ENCODE assay signal across 21 mouse cellular contexts in genomic region chr12:9919433-9919832, GRCm38 (mm10).
DNase-seq lines count a peak whose midpoint lies in the region; ATAC-seq and TF ChIP-seq lines count a peak whose summit lies in the region.
"Had no signal": no experiment of that assay in that cellular context is flagged by ENCODE, and none has a peak within 500 bp of the region (broad histone marks: within the 10 kb centered on the region; RNA-seq: fewer than 3 reads in every experiment).

No protein-coding gene starts in this region.

- no peaks in the 10 kb centered on the region for H3K4me1 ChIP-seq in forebrain, embryonic 13.5 days
- H3K4me1 ChIP-seq in forebrain, embryonic 10.5 days: no peaks in the 10 kb centered on the region
- H3K4me1 ChIP-seq: embryonic facial prominence, embryonic 10.5 days; forebrain, embryonic 15.5 days; heart, embryonic 10.5 days; limb, embryonic 10.5 days had no signal

- H3K27ac ChIP-seq in forebrain, embryonic 13.5 days: no peak overlapping the region
- H3K27ac ChIP-seq in forebrain, embryonic 10.5 days: no peak overlapping the region
- no peak overlapping the region for H3K27ac ChIP-seq in left cerebral cortex, adult 2 months
- H3K27ac ChIP-seq: embryonic facial prominence, embryonic 10.5 days; forebrain, embryonic 15.5 days; heart, embryonic 10.5 days; hindbrain, embryonic 14.5 days; layer of hippocampus, adult 2 months; limb, embryonic 10.5 days; stomach, postnatal 0 days had no signal

- no peaks in the 10 kb centered on the region for H3K9me3 ChIP-seq in forebrain, embryonic 13.5 days (replicated peaks)
- peaks cover 5% of the 10 kb centered on the region; the same call in 1 of the 2 replicates for H3K9me3 ChIP-seq in forebrain, embryonic 10.5 days
- H3K9me3 ChIP-seq: forebrain, embryonic 15.5 days; limb, embryonic 10.5 days had no signal

- DNase-seq in forebrain, embryonic 10.5 days (ENCODE audit: extremely low spot score, low spot score): no peak
- DNase-seq in left cerebral cortex, postnatal 4 days: peak; percentile 71
- DNase-seq in left cerebral cortex, adult 2 months (ENCODE audit: extremely low spot score in 1 of 2, low spot score in 2 of 2): no peak
- DNase-seq in cerebellum, adult 11-12 months: peak; percentile 73
- DNase-seq in cerebellum, postnatal 14 days: peak; percentile 83 to 91
- DNase-seq in heart, postnatal 10 days: no peak
- DNase-seq: adrenal gland, postnatal 10 days; liver, postnatal 0 days; lung, postnatal 10 days; thymus, postnatal 25 days had no signal

- 65% methylated on average over 4 of the region's 4 CpGs for WGBS in forebrain, embryonic 13.5 days
- WGBS in forebrain, embryonic 10.5 days: 80% methylated on average over 4 of the region's 4 CpGs

- no peaks in the 10 kb centered on the region for H3K36me3 ChIP-seq in forebrain, embryonic 13.5 days (ENCODE audit: poor library complexity, severe bottlenecking)
- no peaks in the 10 kb centered on the region for H3K36me3 ChIP-seq in forebrain, embryonic 10.5 days (replicated peaks)
- H3K36me3 ChIP-seq: embryonic facial prominence, embryonic 10.5 days; forebrain, embryonic 15.5 days; heart, embryonic 10.5 days; limb, embryonic 10.5 days had no signal

- H3K4me2 ChIP-seq in forebrain, embryonic 13.5 days: no peak overlapping the region
- H3K4me2 ChIP-seq: forebrain, embryonic 15.5 days; hindbrain, embryonic 14.5 days had no signal

- H3K9ac ChIP-seq in forebrain, embryonic 13.5 days: no peak overlapping the region
- H3K9ac ChIP-seq: forebrain, embryonic 15.5 days; hindbrain, embryonic 14.5 days; liver, postnatal 0 days had no signal

- no peak for TF ChIP-seq CTCF in left cerebral cortex, adult 2 months (IDR thresholded peaks at IDR 0.05)

- peak; percentile 10; the same call in 1 of the 2 replicates for ATAC-seq in forebrain, embryonic 13.5 days
- ATAC-seq in activated CD4-positive, CD25-positive, alpha-beta regulatory T cell, adult 4 months: no peak
- ATAC-seq: forebrain, embryonic 15.5 days; intestine, postnatal 0 days; liver, postnatal 0 days; Patski had no signal

- no peaks in the 10 kb centered on the region for H3K27me3 ChIP-seq in forebrain, embryonic 13.5 days
- no peaks in the 10 kb centered on the region for H3K27me3 ChIP-seq in forebrain, embryonic 10.5 days (ENCODE audit: poor library complexity, severe bottlenecking)
- H3K27me3 ChIP-seq: forebrain, embryonic 15.5 days; Patski had no signal

- no peak overlapping the region for H3K4me3 ChIP-seq in forebrain, embryonic 13.5 days
- H3K4me3 ChIP-seq in forebrain, embryonic 10.5 days: no peak overlapping the region
- no peak overlapping the region for H3K4me3 ChIP-seq in left cerebral cortex, adult 2 months
- H3K4me3 ChIP-seq: embryonic facial prominence, embryonic 10.5 days; forebrain, embryonic 15.5 days; heart, embryonic 10.5 days; layer of hippocampus, adult 2 months; limb, embryonic 10.5 days had no signal

- intact Hi-C loops in left cerebral cortex, postnatal 4 days (cut with DNase I): no loop called here
- intact Hi-C loops in left cerebral cortex, adult 2 months (cut with DNase I): no loop called here
- intact Hi-C loops in heart, postnatal 10 days (cut with DNase I): no loop called here

Comparison
In these comparisons a context has a peak if more than half of its experiments do, and no peak if none do; other contexts are left out.
1. DNase-seq: peak in left cerebral cortex, postnatal 4 days (single experiment), cerebellum, adult 11-12 months (single experiment) and cerebellum, postnatal 14 days (2 of 2); none in forebrain, embryonic 10.5 days (single experiment), left cerebral cortex, adult 2 months (0 of 2) and heart, postnatal 10 days (0 of 2).